Mouse (Mus musculus): ENCODE data around the gene Sertad1.

Sertad1 gene

GRCm38 (mm10) chr7:27499036-27499435, 12.3 kb downstream of the Sertad1 start, which contains the start of gene Prx:
Gene Prx, plus strand, starts transcription at chr7:27499324.
- in situ Hi-C loops (cut with MboI), result no loop called here

GRCm38 (mm10) chr7:27501620-27502019, 14.9 kb downstream of the Sertad1 start:
- in situ Hi-C loops (cut with MboI), result loop anchor here (10.0 kb wide), 1 partner anchor 167 kb away; the partner anchor contains the start of gene Ltbp4

GRCm38 (mm10) chr7:27506765-27507370, 20.2 kb downstream of the Sertad1 start:
- in situ Hi-C loops (cut with MboI), result loop anchor here (10.0 kb wide), 1 partner anchor 172 kb away; the partner anchor contains the start of gene Ltbp4

- in situ Hi-C loops (cut with MboI), result loop anchor here (10.0 kb wide), 1 partner anchor 173 kb away; the partner anchor contains the start of gene Ltbp4
Observed at GRCm38 (mm10) chr7:27507711-27508647, 21.3 kb downstream of the Sertad1 start.

- in situ Hi-C loops (cut with MboI), result loop anchor here (10.0 kb wide), 1 partner anchor 174 kb away; the partner anchor contains the start of gene Ltbp4
Observed at GRCm38 (mm10) chr7:27508648-27509005, 21.9 kb downstream of the Sertad1 start.

GRCm38 (mm10) chr7:27510809-27511208, 24.1 kb downstream of the Sertad1 start:
- in situ Hi-C loops (cut with MboI), result no loop called here

- in situ Hi-C loops (cut with MboI), result no loop called here
Observed at GRCm38 (mm10) chr7:27514961-27515360, 28.3 kb downstream of the Sertad1 start.

- in situ Hi-C loops (cut with MboI), result no loop called here
Observed at GRCm38 (mm10) chr7:27518314-27518713, 31.6 kb downstream of the Sertad1 start.

- in situ Hi-C loops (cut with MboI), result loop anchor here (10.0 kb wide), 1 partner anchor 175 kb away; no protein-coding TSS in a partner anchor
Observed at GRCm38 (mm10) chr7:27520104-27520503, 33.4 kb downstream of the Sertad1 start.

GRCm38 (mm10) chr7:27520599-27520998, 33.9 kb downstream of the Sertad1 start:
- in situ Hi-C loops (cut with MboI), result loop anchor here (10.0 kb wide), 1 partner anchor 176 kb away; no protein-coding TSS in a partner anchor

GRCm38 (mm10) chr7:27522967-27523366, 36.3 kb downstream of the Sertad1 start, which contains the start of gene Hipk4:
Gene Hipk4, plus strand, starts transcription at chr7:27523267.
- in situ Hi-C loops (cut with MboI), result loop anchor here (10.0 kb wide), 1 partner anchor 178 kb away; no protein-coding TSS in a partner anchor

- in situ Hi-C loops (cut with MboI), result loop anchor here (10.0 kb wide), 1 partner anchor 179 kb away; no protein-coding TSS in a partner anchor
Observed at GRCm38 (mm10) chr7:27523805-27524204, 37.1 kb downstream of the Sertad1 start.

- in situ Hi-C loops (cut with MboI), result loop anchor here (10.0 kb wide), 1 partner anchor 181 kb away; no protein-coding TSS in a partner anchor
Observed at GRCm38 (mm10) chr7:27526039-27526827, 39.5 kb downstream of the Sertad1 start.

- in situ Hi-C loops (cut with MboI), result loop anchor here (10.0 kb wide), 1 partner anchor 184 kb away; no protein-coding TSS in a partner anchor
Observed at GRCm38 (mm10) chr7:27529070-27529469, 42.4 kb downstream of the Sertad1 start.

- in situ Hi-C loops (cut with MboI), result no loop called here
Observed at GRCm38 (mm10) chr7:27530937-27531336, 44.2 kb downstream of the Sertad1 start.

- in situ Hi-C loops (cut with MboI), result no loop called here
Observed at GRCm38 (mm10) chr7:27531707-27532106, 45.0 kb downstream of the Sertad1 start.

GRCm38 (mm10) chr7:27532480-27533050, 45.9 kb downstream of the Sertad1 start:
- in situ Hi-C loops (cut with MboI), result no loop called here

GRCm38 (mm10) chr7:27535386-27535785, 48.7 kb downstream of the Sertad1 start:
- in situ Hi-C loops (cut with MboI), result no loop called here

- in situ Hi-C loops (cut with MboI), result no loop called here
Observed at GRCm38 (mm10) chr7:27536618-27537017, 49.9 kb downstream of the Sertad1 start.

- in situ Hi-C loops (cut with MboI), result no loop called here
Observed at GRCm38 (mm10) chr7:27537998-27538397, 51.3 kb downstream of the Sertad1 start.

- in situ Hi-C loops (cut with MboI), result no loop called here
Observed at GRCm38 (mm10) chr7:27538797-27539196, 52.1 kb downstream of the Sertad1 start.
